Mouse (Mus musculus) urinary bladder, postnatal 4 days (tissue): ENCODE results near the gene Nfkbil1.
"Not testable (repeated sequence)": the region's sequence is repeated elsewhere in the genome, so short reads cannot be mapped to it uniquely, and the experiment has no call there.

Source experiments
- DNase-seq, 2 experiments: peaks; one replicate each; pipeline ENCODE4 v3.0.0; 2021 to 2022; ENCODE audit warnings: low spot score in 2 of 2

The Nfkbil1 gene

DNA sequence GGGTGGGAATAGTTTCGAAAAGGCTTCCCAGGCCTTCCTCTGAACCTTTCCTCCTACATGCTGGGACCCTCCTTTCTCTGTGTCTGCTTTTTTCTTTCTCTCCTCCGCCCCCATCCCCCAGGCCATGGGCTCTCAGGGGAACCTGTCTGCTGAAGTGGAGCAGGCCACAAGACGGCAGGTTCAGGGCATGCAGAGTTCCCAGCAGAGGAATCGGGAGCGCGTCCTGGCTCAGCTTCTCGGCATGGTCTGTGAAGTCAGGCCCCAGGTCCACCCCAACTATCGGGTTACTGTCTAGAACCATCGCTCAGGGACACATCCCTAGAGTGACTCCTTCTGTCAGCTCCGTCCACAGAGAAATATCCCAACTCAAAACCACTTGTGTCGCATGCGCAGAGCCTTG, 1.9 kb upstream of the Nfkbil1 start:
- no peak for DNase-seq

DNA sequence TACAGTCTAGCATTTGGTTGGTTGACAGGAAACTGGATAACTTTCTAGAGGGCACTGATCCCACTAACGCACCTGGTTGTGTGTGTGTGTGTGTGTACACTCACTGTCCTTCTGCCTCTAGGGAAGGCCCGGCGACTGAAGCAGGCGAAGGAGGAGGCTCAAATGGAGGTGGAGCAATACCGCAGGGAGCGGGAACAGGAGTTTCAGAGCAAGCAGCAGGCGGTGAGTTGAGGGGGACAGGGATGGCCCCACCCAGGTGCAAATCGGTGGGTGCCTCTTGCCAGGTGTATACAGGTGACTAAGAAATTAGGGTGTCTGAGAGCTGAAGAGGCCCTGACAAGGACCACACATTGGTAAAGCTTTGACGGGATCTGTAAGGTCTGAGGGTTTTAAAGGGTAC, 1.4 kb upstream of the Nfkbil1 start:
- no peak for DNase-seq

DNA sequence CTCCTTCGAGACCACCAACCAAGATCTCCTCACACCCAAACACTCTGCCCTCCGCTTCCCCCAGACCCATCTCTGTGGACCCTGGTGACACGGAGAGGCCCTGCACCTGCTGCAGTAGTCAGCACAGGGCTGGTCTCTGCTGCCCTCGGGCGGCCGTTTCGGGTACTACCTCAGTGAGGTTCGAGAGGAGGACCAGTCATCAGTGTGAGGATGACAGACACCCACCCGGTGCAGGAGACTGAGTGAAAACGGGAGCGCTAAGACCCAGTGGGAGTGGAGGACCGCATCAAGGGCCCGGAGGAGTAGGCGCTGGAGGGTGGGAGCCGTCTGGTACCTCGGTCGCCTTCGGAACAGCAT, 776 bp upstream of the Nfkbil1 start:
- DNase-seq = peak; percentile 87 to 98

DNA sequence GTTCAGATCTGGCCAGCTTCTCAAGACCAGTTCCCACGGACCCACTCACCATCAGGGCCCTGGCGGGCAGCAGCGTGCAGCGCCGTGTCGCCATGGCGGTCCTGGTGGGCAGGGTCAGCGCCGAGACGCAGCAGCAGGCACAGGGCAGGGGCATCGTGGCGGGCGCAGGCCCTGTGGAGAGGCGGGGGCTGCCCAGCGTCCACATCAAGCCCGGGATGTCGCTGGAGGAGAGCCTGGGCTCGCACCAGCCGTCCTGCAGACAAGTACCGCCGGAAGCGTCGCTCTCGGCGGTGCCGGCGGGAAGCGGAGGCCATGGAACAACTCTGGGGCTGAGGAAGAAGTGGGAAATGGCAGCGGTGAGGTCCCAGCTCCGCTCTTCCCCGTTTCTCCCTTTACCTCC, 689 bp downstream of the Nfkbil1 start:
- DNase-seq = peak in 1 of 2 experiments; percentile 43

DNA sequence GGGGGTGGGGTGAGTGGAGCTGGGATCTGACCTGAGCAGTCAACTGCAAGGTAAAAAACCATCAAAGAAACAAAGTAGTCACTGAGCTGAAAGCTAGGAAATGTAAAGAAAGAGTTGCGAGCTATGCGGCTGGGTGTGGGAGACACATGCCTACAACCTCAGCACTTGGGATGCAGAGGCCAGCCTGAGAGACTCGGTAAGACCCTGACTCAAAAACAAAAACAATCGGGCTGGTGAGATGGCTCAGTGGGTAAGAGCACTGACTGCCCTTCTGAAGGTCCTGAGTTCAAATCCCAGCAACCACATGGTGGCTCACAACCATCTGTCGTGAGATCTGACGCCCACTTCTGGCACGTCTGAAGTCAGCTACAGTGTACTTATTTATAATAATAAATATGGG, 1.5 kb downstream of the Nfkbil1 start:
- DNase-seq = not testable (repeated sequence)

DNA sequence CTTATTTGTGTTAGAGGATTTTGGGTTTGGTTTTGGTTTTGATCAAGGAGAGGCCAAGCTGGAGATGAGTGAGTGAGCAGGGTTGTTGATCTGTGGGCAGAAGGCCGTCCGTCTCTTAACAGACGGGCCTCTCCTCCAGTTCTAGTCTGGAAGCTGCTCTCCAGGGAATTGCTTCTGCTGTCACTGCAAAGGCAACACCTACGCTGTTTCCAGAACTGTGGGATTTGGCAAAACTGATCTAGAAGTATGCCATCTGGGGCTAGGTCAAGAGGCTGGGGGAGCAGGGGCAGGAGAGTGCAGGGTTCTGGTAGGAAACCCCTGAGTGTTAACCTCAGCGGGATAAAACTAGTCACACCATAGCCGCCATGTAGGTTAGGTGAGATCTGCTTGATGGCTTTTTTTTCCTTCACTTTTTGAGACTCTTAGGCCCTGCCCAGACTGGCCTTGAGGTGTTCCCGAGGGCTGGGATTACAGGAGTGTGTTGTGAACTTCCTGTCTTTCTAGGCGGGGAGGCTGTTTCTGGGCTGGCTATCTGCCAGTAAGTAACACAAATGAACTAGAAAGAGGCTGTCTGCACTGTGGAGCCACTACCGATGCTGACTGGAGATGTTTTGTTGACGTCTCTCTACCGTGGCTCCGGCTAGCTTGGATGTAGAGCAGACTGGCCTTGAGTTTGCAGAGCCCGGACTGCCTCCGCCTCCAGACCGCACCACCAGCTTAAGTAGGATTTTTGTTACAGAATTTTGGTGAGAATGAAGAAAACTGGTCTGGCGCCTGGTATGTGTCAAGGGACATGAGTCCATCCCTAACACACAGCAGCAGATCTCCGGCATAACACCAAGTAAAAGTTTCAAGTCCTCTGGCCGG, 2.2 kb downstream of the Nfkbil1 start, which contains the start of gene Atp6v1g2:
Gene Atp6v1g2 (plus strand): TSS at position 547 of the 867 bp plus-strand sequence.
- no peak for DNase-seq

DNA sequence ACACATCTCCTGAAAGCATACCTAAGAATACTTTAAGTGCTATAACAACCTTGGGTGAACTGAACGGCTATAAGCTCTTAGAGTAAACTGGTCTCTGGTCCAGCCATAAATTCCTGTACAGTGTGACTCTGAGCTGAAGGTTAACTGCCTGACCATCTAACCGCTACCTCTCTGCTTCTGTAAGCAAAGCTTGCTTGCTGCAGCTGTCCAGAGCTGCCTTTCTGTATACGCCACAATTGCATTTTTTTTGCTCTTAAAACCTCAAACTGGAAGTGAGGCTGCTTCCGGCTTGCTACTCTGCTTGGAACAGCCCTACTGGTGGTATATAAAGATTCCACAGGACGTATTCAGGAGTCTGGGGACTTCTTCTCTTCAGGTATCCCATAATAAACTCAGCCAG, 2.9 kb downstream of the Nfkbil1 start:
- no peak for DNase-seq

DNA sequence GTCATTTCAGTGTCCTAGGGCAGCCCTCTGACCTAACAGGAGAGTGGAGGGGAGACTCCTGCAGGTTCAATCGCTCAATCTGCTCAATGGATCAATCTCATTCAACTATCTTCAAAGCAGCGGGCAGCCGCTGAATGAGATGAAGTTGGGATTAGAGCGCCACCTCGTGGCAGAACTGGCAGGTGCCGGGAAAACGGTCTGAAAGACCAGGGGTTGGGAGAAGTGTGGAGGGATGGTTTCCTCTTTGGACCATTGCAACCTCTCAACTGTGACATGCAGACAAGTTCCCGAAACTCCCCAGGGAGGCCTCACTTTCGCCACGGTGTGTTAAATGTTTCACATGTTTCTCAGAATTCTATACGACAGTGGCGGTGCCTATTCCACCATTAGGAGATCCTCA, 3.5 kb downstream of the Nfkbil1 start:
- DNase-seq = peak; percentile 69 to 91

DNA sequence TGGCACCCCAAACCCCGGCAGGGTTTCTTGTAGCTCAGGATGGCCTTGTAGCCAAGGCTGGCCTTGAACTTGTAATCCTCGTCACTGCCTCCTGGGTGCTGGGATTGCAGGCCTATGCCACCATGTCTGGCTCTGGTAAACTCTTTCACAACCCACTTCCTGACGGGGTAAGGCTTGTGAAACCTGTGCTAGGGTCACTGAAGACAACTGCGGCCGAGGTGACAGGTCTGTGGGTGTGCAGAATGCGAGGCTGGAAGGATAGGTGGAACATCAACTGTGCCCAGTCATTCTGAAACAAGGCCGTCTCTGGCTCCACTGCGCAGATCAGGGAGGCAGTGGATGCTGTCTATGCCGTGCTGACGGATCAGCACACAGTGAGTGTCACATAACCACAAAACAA, 4.6 kb downstream of the Nfkbil1 start:
- no peak for DNase-seq

DNA sequence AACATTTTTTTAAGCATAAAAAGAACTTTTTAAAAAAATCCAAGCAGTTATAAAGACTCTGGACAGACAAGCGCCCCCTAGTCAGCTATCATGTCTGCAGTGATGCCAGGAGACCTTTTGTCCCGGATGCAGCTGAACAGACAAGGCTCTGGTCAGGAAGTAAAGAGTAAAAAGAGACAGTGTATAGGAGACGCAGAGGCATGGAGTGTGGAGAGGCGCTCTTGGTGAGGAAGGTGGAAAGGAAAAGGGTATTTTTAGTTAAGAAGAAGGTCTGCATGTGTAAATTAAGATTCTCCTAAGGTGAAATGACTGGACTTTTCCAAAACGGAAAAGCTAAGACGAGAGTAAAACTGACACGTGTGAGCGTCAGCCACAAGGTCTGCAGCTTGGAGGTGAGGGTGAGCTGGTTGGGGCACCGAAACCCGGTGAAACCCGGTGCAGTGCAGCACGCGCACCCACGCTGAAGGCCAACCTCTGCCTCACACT, 9.0 kb downstream of the Nfkbil1 start:
- no peak for DNase-seq

DNA sequence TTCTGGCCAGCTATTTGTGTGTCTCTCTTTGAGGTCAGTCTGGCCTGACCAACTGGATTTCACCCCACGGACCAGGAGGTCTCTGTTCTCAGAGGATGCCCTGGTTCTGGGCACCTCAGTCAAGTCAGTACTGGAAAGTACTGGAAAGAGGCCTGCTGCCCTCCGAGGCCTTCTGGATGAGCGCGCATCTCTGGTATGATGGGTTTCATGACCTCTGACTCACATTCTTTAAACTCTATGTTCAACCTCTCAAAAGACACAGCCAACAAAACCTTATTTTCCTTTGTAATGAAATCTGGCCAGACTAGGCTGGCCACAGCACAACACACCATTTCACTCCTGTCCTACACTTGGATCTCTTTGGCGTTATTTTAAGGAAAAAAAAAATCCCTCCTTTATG, 10.1 kb downstream of the Nfkbil1 start:
- no peak for DNase-seq

DNA sequence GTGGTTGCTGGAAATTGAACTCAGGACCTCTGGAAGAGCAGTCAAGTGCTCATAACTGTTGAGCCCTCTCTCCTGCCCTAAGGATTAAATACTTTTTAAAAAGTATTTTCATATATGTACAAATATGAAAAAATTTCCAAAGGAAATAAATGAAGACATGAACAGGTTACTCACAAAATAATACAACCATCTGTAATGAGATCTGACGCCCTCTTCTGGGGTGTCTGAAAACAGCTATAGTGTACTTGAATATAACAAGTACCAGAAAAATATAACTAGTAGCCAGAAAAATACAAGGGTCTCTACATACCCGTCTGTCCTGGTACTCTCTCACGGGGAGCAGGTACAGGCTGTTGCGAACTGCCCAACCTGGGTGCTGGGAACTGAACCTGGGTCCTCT, 11.0 kb downstream of the Nfkbil1 start:
- no peak for DNase-seq

DNA sequence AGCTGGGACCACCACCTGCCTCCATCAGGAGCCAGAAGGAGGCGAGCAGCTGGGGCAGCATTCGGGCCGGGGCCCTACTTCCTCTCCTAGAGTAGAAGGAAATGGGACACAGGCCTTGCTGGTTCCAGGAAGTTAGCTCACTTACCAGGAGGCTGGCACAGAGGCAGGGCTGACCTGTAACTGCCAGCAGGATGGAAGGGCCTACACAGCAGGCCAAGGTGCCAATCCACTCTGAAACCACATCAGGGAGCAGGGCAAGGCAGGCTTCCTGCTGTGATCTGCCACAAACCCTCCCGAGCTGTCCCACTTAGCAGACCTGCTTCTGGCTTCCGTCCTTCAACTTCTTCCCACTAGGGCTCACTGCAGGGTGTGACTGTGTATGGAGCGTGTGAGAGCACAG, 13.3 kb downstream of the Nfkbil1 start:
- DNase-seq = no peak

DNA sequence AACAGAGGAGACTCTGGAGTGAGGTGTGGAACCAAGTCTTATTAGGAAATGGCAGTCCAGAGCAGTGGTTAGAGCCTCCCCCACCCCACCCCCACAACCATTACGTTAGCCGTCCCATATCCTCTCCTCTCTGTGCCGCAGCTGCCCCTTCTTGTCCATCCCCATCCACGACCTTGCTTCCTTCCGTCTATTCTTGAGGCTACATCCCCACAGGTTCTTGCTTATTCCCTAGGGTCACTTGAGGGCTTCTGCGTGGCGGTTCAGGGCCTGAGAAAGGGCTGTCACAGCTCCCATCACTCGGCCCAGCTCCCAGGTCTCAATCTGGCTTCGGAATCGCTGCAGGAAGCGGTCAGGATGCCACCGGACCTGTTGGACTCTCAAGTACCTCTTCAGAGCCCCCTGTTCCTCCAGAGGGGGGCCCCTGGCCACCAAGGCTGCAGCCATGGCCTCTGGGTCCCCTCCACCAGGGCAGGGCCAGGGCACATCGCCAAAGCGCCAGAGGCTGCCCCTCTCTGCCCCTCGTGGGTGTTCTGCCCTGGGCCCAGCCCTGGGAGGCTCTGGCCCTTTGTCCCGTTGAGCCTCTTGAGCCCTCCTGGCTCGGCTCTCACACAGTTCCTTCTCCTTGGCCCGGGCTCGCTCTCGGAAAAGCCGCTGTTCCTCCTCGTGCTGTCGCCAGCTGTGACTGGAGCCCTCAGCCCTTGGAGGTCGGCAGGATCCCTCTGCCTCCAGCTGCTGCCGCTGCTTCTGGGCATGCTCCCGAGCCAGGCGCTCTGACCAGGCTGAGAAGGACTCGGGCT, 15.2 kb downstream of the Nfkbil1 start, which contains the start of gene Gm16181:
Gene Gm16181 (plus strand): TSS at position 679 of the 797 bp plus-strand sequence.
- DNase-seq = peak in 1 of 2 experiments; percentile 59

DNA sequence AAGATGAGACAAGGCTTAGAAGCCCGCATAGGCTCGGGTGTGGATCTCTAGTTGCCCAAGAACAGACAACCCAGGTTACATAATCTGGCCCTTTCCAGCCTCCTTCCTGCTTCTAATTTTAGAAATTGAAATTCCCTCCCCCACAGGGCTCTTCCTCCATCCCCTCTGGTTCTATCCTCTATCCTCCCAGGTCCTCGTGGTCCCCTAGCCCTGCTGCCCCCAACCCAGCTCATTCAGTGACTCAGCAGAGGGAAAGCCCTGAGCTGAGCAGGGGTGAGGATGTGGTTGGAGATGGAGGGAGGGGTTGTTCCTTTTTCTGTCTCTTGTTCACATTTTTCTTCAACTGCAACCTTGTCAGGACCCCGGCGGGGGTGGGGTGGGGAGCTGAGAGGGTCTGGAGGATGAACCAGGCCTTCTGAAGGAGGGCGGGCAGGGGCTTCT, 16.0 kb downstream of the Nfkbil1 start:
- DNase-seq = no peak

DNA sequence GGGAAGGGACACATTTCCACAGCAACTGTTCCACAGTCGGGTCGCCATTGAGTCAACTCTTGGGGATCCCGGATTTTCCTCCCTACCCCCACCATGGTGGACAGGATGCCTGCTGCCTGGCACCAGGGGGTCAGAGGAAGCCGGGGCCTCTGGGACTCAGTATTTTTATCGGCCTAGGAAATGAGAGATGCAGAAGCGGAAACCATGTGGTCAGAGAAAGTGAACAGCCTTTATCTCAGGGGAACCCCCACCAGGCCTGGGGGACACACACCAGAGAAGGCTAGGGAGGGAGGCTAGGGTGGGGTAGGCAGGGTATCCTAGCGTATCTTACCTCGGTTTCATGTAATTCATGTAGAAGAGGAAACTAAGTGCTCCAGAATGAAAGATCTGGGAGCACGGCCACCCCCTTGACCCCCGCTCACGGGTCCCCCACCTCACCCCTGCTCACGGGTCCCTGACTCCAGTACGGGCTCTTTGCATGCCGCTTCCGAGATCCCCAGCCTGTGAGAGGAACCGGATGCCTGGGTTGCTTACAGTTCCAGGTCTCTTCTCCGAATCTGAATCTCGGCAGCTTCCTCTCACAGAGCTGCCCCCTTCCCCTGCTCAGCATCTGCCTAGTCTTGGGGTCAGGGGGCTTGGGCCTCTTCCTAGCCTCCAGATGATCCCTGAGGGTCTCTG, 16.9 kb downstream of the Nfkbil1 start:
- DNase-seq = no peak

DNA sequence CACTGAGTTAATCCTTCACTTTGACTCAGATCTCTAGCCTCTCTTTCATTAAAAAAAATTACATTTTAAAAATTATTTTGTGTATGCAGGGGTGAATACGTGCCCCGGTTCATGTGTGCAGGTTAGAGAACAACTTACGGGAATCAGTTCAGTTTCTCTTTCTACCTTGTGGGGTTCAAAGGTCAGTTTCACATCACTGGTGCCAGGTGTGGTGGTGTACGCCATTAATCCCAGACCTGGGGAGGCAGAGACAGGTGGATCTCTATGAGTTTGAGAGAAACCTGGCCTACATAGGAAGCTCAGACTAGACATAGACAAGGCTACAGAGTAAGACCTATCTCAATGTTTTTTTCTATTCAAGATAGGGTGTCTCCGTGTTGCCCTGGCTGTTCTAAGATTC, 22.5 kb downstream of the Nfkbil1 start:
- no peak for DNase-seq

DNA sequence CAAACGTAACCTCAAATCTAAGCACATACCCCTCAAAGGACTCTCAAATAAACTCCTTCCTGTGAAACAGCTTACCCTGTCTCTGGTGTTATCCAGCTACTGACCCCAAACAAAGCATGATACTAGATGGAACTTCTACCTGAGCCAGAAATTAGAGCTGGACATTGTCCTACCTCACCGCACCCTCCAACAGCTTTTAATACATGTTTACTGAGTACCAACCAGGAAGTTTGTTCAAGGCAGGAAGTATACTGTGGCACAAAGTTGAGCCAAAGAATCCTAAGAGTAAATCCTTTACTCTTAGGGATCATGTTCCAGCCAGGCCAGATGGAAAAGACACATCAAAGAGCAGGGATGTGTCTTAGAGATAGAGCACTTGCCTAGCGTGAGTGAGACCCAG, 25.0 kb downstream of the Nfkbil1 start:
- DNase-seq = no peak

DNA sequence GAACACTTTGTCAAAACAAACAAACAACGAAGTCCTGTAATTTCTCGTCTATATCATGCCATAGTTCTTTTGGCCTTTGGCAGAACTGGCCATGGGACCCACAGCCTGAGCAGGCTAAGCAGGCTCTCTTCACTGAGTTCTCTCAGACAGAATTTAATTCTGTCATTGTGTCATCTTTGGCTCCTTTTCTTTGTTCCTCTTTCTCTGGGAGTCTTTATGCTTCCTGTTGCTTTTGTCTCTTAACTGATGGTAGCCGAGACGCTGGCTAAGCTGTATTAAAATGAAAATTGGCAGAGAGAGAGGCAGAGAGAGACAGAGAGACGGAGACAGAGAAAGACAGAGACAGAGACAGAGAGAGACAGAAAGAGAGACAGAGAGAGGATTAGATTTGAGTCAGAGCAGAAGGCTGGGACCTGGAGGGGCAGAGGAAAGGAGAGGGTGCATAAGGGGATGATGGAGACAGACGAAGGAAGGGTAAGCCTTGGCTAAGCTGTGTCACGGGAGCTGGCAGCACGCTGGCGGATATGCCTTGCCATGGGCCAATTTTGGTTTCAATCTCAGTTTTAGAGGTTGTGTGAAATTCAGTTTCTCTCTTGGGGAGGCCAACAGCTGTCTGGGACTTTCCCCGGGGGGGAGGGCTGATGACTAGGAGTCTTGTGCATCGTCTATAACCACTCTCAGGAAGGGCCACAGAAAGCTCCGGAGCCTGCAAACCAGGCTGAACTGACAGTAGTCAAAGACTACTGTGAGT, 25.6 kb downstream of the Nfkbil1 start:
- no peak for DNase-seq

DNA sequence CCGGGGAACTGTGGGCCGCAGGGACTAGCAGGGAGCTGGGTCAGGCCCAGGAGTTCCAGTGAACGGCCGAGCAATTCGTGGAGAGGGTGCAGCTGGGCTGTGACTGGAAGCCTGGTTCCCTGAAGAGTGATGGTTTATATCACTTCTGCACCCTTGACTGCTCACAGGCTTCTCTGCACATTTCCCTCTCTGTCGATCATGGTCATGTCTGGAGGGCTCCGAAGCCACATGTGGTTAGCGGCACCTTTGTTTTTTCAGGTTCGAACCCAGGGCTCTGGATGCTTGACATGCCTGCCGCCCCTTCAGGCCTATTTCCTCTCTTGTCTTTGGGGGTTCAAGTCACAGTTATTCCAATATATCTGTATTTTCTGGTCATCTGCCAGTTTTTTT, 30.2 kb downstream of the Nfkbil1 start:
- no peak for DNase-seq
